Mouse (Mus musculus): Measurements from ENCODE around the gene Stx5a. TPM values are rescaled to one million over a fixed set of nuclear protein-coding genes. Genes with fewer than 3 reads are reported as not detected.
A peak's percentile ranks its signal among the peaks of the same experiment; 100 is the strongest.

Gene Stx5a
- polyA plus RNA-seq (2015; fragmentation: Nextera tagmentation; extraction: Ambion mirVana): 132 and 145 TPM in 2 replicates

GRCm38 (mm10) chr19:8741243-8741869 lies at the start of gene Stx5a:
Gene Stx5a (plus strand): TSS chr19:8741413.
- peak within 1 kb of the TSS; percentile 97 for H3K27ac ChIP-seq

GRCm38 (mm10) chr19:8691871-8692539 lies 49.2 kb upstream of the Stx5a start:
- WGBS: 63% methylated on average over 9 of the region's 9 CpGs
- no peak overlapping the region for H3K9ac ChIP-seq
- no peaks in the 10 kb centered on the region for H3K9me3 ChIP-seq (replicated peaks)
- H3K36me3 ChIP-seq: no peaks in the 10 kb centered on the region
- H3K27me3 ChIP-seq: no peaks in the 10 kb centered on the region
- H3K4me1 ChIP-seq: no peaks in the 10 kb centered on the region
- no peak for ATAC-seq (replicated peaks; ENCODE audit: low FRiP score)
- no peak overlapping the region for H3K4me2 ChIP-seq
- H3K4me3 ChIP-seq (replicated peaks): no peak overlapping the region
- H3K27ac ChIP-seq: no peak overlapping the region

More at GRCm38 (mm10) chr19:8741243-8741869, at the start of gene Stx5a:
- Histone ChIP-seq H3K27me3 (no peaks in the 10 kb centered on the region), H3K9me3 (replicated peaks) (no peaks in the 10 kb centered on the region), H3K4me2 (peak within 1 kb of the TSS; percentile 87), H3K4me1 (peaks cover 29% of the 10 kb centered on the region), H3K9ac (peak within 1 kb of the TSS; percentile 89), H3K36me3 (peaks cover 77% of the 10 kb centered on the region), H3K4me3 (replicated peaks) (peak within 1 kb of the TSS; percentile 86)
- peak; percentile 97 for ATAC-seq (replicated peaks; ENCODE audit: low FRiP score)
- WGBS: under 1% methylated on average over 36 of the region's 36 CpGs

- Histone ChIP-seq H3K4me1 (no peaks in the 10 kb centered on the region), H3K36me3 (no peaks in the 10 kb centered on the region), H3K9ac (no peak overlapping the region), H3K27ac (no peak overlapping the region), H3K9me3 (replicated peaks) (no peaks in the 10 kb centered on the region), H3K4me3 (replicated peaks) (no peak overlapping the region), H3K4me2 (no peak overlapping the region), H3K27me3 (no peaks in the 10 kb centered on the region)
- WGBS: 76% methylated on average over 5 of the region's 5 CpGs
- ATAC-seq (replicated peaks; ENCODE audit: low FRiP score): no peak
Measured at GRCm38 (mm10) chr19:8692740-8693139, 48.5 kb upstream of the Stx5a start.

GRCm38 (mm10) chr19:8695330-8695729 lies 45.9 kb upstream of the Stx5a start:
- Histone ChIP-seq H3K27me3 (no peaks in the 10 kb centered on the region), H3K4me2 (no peak overlapping the region), H3K4me1 (no peaks in the 10 kb centered on the region), H3K36me3 (no peaks in the 10 kb centered on the region), H3K4me3 (replicated peaks) (no peak overlapping the region), H3K9ac (no peak overlapping the region), H3K27ac (no peak overlapping the region), H3K9me3 (replicated peaks) (no peaks in the 10 kb centered on the region)
- 63% methylated on average over 5 of the region's 6 CpGs for WGBS
- peak; percentile 43; the same call in 1 of the 2 replicates for ATAC-seq (replicated peaks; ENCODE audit: low FRiP score)

GRCm38 (mm10) chr19:8699652-8700051 lies 41.6 kb upstream of the Stx5a start:
- Histone ChIP-seq H3K4me1 (0 out of 2 replicates have a peak, but pooled peaks cover 5% of the 10 kb centered on the region), H3K27me3 (no peaks in the 10 kb centered on the region), H3K9me3 (replicated peaks) (no peaks in the 10 kb centered on the region), H3K9ac (no peak overlapping the region), H3K4me2 (no peak overlapping the region), H3K36me3 (no peaks in the 10 kb centered on the region), H3K4me3 (replicated peaks) (no peak overlapping the region), H3K27ac (no peak overlapping the region)
- no peak for ATAC-seq (replicated peaks; ENCODE audit: low FRiP score)
- 85% methylated on average over 9 of the region's 9 CpGs for WGBS

GRCm38 (mm10) chr19:8702458-8702857 lies 38.8 kb upstream of the Stx5a start:
- Histone ChIP-seq H3K4me1 (0 out of 2 replicates have a peak, but pooled peaks cover 5% of the 10 kb centered on the region), H3K4me3 (replicated peaks) (no peak overlapping the region), H3K27me3 (no peaks in the 10 kb centered on the region), H3K36me3 (peaks cover 14% of the 10 kb centered on the region), H3K9me3 (replicated peaks) (no peaks in the 10 kb centered on the region), H3K4me2 (no peak overlapping the region), H3K9ac (no peak overlapping the region), H3K27ac (peak overlapping the region; percentile 33)
- 0 out of 2 replicates have a peak, but pooled peaks have one; percentile 46 for ATAC-seq (replicated peaks; ENCODE audit: low FRiP score)
- 56% methylated on average over 3 of the region's 3 CpGs for WGBS

GRCm38 (mm10) chr19:8703571-8703970 lies 37.6 kb upstream of the Stx5a start:
- H3K9me3 ChIP-seq (replicated peaks): no peaks in the 10 kb centered on the region
- peaks cover 26% of the 10 kb centered on the region for H3K36me3 ChIP-seq
- H3K4me1 ChIP-seq: 0 out of 2 replicates have a peak, but pooled peaks cover 5% of the 10 kb centered on the region
- ATAC-seq (replicated peaks; ENCODE audit: low FRiP score): no peak
- no peak overlapping the region for H3K4me2 ChIP-seq
- H3K9ac ChIP-seq: no peak overlapping the region
- no peaks in the 10 kb centered on the region for H3K27me3 ChIP-seq
- 85% methylated on average over 3 of the region's 4 CpGs for WGBS
- H3K4me3 ChIP-seq (replicated peaks): no peak overlapping the region
- H3K27ac ChIP-seq: no peak overlapping the region

GRCm38 (mm10) chr19:8705026-8705708 lies 36.0 kb upstream of the Stx5a start:
- peaks cover 9% of the 10 kb centered on the region; the same call in 1 of the 2 replicates for H3K4me1 ChIP-seq
- no peak overlapping the region for H3K27ac ChIP-seq
- 72% methylated on average over 6 of the region's 6 CpGs for WGBS
- peaks cover 41% of the 10 kb centered on the region for H3K36me3 ChIP-seq
- no peak for ATAC-seq (replicated peaks; ENCODE audit: low FRiP score)
- H3K9ac ChIP-seq: no peak overlapping the region
- no peaks in the 10 kb centered on the region for H3K9me3 ChIP-seq (replicated peaks)
- no peak overlapping the region for H3K4me3 ChIP-seq (replicated peaks)
- no peak overlapping the region for H3K4me2 ChIP-seq
- no peaks in the 10 kb centered on the region for H3K27me3 ChIP-seq

- Histone ChIP-seq H3K27ac (no peak overlapping the region), H3K9me3 (replicated peaks) (no peaks in the 10 kb centered on the region), H3K4me3 (replicated peaks) (no peak overlapping the region), H3K27me3 (no peaks in the 10 kb centered on the region), H3K4me1 (peaks cover 19% of the 10 kb centered on the region; the same call in 1 of the 2 replicates), H3K9ac (no peak overlapping the region), H3K36me3 (peaks cover 52% of the 10 kb centered on the region), H3K4me2 (no peak overlapping the region)
- ATAC-seq (replicated peaks; ENCODE audit: low FRiP score): no peak
- 87% methylated on average over 7 of the region's 7 CpGs for WGBS
Measured at GRCm38 (mm10) chr19:8706132-8706667, 35.0 kb upstream of the Stx5a start.

- Histone ChIP-seq H3K36me3 (peaks cover 57% of the 10 kb centered on the region), H3K4me2 (no peak overlapping the region), H3K9ac (no peak overlapping the region), H3K9me3 (replicated peaks) (no peaks in the 10 kb centered on the region), H3K27me3 (no peaks in the 10 kb centered on the region), H3K4me1 (peaks cover 26% of the 10 kb centered on the region), H3K27ac (no peak overlapping the region), H3K4me3 (replicated peaks) (no peak overlapping the region)
- WGBS: 95% methylated on average over 7 of the region's 7 CpGs
- ATAC-seq (replicated peaks; ENCODE audit: low FRiP score): no peak
Measured at GRCm38 (mm10) chr19:8706930-8707329, 34.3 kb upstream of the Stx5a start.

GRCm38 (mm10) chr19:8708954-8709353 lies 32.3 kb upstream of the Stx5a start:
- H3K27me3 ChIP-seq: no peaks in the 10 kb centered on the region
- peaks cover 28% of the 10 kb centered on the region for H3K4me1 ChIP-seq
- H3K27ac ChIP-seq: no peak overlapping the region
- H3K4me3 ChIP-seq (replicated peaks): no peak overlapping the region
- H3K9ac ChIP-seq: no peak overlapping the region
- H3K36me3 ChIP-seq: peaks cover 57% of the 10 kb centered on the region
- no peaks in the 10 kb centered on the region for H3K9me3 ChIP-seq (replicated peaks)
- WGBS: 92% methylated on average over 8 of the region's 8 CpGs
- no peak overlapping the region for H3K4me2 ChIP-seq
- no peak for ATAC-seq (replicated peaks; ENCODE audit: low FRiP score)

- no peaks in the 10 kb centered on the region for H3K9me3 ChIP-seq (replicated peaks)
- ATAC-seq (replicated peaks; ENCODE audit: low FRiP score): no peak
- no peak overlapping the region for H3K4me3 ChIP-seq (replicated peaks)
- H3K4me2 ChIP-seq: no peak overlapping the region
- no peaks in the 10 kb centered on the region for H3K27me3 ChIP-seq
- H3K36me3 ChIP-seq: peaks cover 57% of the 10 kb centered on the region
- 98% methylated on average over 2 of the region's 2 CpGs for WGBS
- no peak overlapping the region for H3K9ac ChIP-seq
- peaks cover 32% of the 10 kb centered on the region for H3K4me1 ChIP-seq
- no peak overlapping the region for H3K27ac ChIP-seq
Measured at GRCm38 (mm10) chr19:8710057-8710456, 31.2 kb upstream of the Stx5a start.

Measured in kidney, embryonic 15.5 days (tissue).